Mouse (Mus musculus): ENCODE data around the gene Echdc3.

- TF ChIP-seq CTCF (IDR thresholded peaks at IDR 0.05) (no peak), EP300 (IDR thresholded peaks at IDR 0.05) (no peak)
Measured at GRCm38 (mm10) chr2:6229597-6230290, 16.9 kb upstream of the Echdc3 start.
